ENCODE assay signal across 8 mouse cellular contexts in the genomic region with DNA sequence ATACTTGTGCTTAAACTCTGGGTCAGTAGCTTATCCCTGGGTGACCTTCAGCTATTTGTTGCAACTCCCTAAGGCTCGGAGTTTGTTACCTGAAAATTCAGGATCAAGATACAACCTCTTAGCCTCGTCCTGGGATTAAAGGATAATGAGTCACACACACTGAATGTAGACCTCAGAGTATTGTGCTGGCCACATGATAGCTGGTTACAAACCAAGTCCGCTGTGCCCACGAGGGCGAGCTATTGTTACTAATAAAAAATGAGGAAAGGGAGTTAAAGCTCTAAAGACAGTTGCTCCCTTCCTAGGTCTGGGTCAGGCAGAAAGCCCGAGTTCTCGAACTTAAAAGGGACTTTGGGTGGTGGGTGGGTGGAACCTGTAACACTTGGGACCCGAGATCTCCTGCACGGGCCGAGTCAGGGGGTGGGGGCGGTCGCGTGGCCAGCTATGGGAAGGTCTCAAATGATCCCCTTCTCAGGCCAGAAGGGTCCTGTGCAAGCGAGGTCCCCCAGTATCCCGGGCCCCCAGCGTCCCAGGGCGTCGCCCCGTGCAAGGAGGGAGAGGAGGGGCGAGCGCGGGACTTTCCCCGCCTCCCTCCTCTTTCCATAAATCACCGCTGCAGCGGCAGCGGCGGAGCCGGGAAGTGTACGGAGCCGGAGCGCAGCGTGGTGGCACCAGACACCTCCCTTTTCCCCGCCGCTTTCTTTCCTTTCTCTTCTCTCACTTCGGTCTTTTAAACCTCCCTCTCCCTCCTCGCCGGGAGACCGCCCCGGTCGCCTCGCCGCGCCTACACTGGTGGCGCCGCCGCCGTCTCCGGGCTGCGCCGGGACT. TPM values are rescaled to one million over a fixed set of nuclear protein-coding genes. Genes with fewer than 3 reads are reported as not detected.
DNase-seq lines count a peak whose midpoint lies in the region; ATAC-seq and TF ChIP-seq lines count a peak whose summit lies in the region.

A gene (plus strand): TSS at position 633 of the 828 bp plus-strand sequence.

- H3K4me1 ChIP-seq in bone marrow, adult 2 months (ENCODE audit: control insufficient read depth, insufficient read depth, low read length), result no peaks in the 10 kb centered on the region
- peaks cover 38% of the 10 kb centered on the region for H3K4me1 ChIP-seq in forebrain, embryonic 15.5 days
- peaks cover 28% of the 10 kb centered on the region for H3K4me1 ChIP-seq in heart, postnatal 0 days (ENCODE audit: control insufficient read depth, insufficient read depth)

- peak; percentile 61 for DNase-seq in ES-CJ7 (ENCODE audit: low read depth, low spot score)
- DNase-seq in heart, postnatal 0 days (ENCODE audit: low spot score), result peak; percentile 88
- peak; percentile 86 to 88 for DNase-seq in kidney, postnatal 36 days
- peak; percentile 78 to 81 for DNase-seq in lung, adult 18-20 months
- DNase-seq in ovary, postnatal 36 days (ENCODE audit: low spot score), result peak; percentile 85

- H3K27ac ChIP-seq in bone marrow, adult 2 months (ENCODE audit: control insufficient read depth, insufficient read depth, low read depth, low read length, poor library complexity), result no peak within 1 kb of the TSS
- H3K27ac ChIP-seq in forebrain, embryonic 15.5 days (replicated peaks), result peak within 1 kb of the TSS; percentile 92
- H3K27ac ChIP-seq in heart, postnatal 0 days (ENCODE audit: low read depth), result peak within 1 kb of the TSS; percentile 89

- H3K4me3 ChIP-seq in bone marrow, adult 2 months (replicated peaks; ENCODE audit: control insufficient read depth, low read depth, low read length), result no peak within 1 kb of the TSS
- peak within 1 kb of the TSS; percentile 79 for H3K4me3 ChIP-seq in forebrain, embryonic 15.5 days
- peak within 1 kb of the TSS; percentile 88 for H3K4me3 ChIP-seq in heart, postnatal 0 days (ENCODE audit: low read depth, low read length)

- H3K9me3 ChIP-seq in forebrain, embryonic 15.5 days, result no peaks in the 10 kb centered on the region
- H3K9me3 ChIP-seq in heart, postnatal 0 days (replicated peaks; ENCODE audit: control insufficient read depth, low read length), result 0 out of 2 replicates have a peak, but pooled peaks cover 3% of the 10 kb centered on the region

- ATAC-seq in forebrain, embryonic 15.5 days (replicated peaks), result peak; percentile 84
- peak; percentile 84 for ATAC-seq in heart, postnatal 0 days (ENCODE audit: insufficient read depth, low read depth)
- no peak for ATAC-seq in inflammation-experienced regulatory T-cells, adult 6 months

- WGBS in bone marrow, adult 2 months, result 2% methylated on average over 50 of the region's 50 CpGs
- WGBS in forebrain, embryonic 15.5 days, result under 1% methylated on average over 50 of the region's 50 CpGs
- under 1% methylated on average over 39 of the region's 50 CpGs for WGBS in heart, postnatal 0 days

- no peaks in the 10 kb centered on the region for H3K36me3 ChIP-seq in forebrain, embryonic 15.5 days
- H3K36me3 ChIP-seq in heart, postnatal 0 days (replicated peaks; ENCODE audit: control insufficient read depth, insufficient read depth, low read length), result no peaks in the 10 kb centered on the region

- no peak for TF ChIP-seq POLR2A in bone marrow, adult 2 months (IDR thresholded peaks at IDR 0.05; ENCODE audit: borderline replicate concordance, control insufficient read depth, low read depth, low read length)

- H3K9ac ChIP-seq in forebrain, embryonic 15.5 days (replicated peaks), result peak within 1 kb of the TSS; percentile 80
- peak within 1 kb of the TSS; percentile 80 for H3K9ac ChIP-seq in heart, postnatal 0 days (replicated peaks; ENCODE audit: low read depth, low read length)

- TF ChIP-seq CTCF in bone marrow, adult 2 months (IDR thresholded peaks at IDR 0.05; ENCODE audit: control insufficient read depth, insufficient read depth, low read length), result no peak
- peak; percentile 37 for TF ChIP-seq CTCF in heart, postnatal 0 days (IDR thresholded peaks at IDR 0.05; ENCODE audit: low read depth)

- peak within 1 kb of the TSS; percentile 92 for H3K4me2 ChIP-seq in forebrain, embryonic 15.5 days (replicated peaks)
- H3K4me2 ChIP-seq in heart, postnatal 0 days (ENCODE audit: low read depth, low read length), result peak within 1 kb of the TSS; percentile 98

- H3K27me3 ChIP-seq in forebrain, embryonic 15.5 days, result no peaks in the 10 kb centered on the region
- H3K27me3 ChIP-seq in heart, postnatal 0 days (ENCODE audit: control insufficient read depth, insufficient read depth, low read length), result no peaks in the 10 kb centered on the region

- TF ChIP-seq EP300 in heart, postnatal 0 days (IDR thresholded peaks at IDR 0.05; ENCODE audit: low read depth), result no peak

RNA-seq across cellular contexts. Expression of the gene that starts here (rescaled TPM):
- 10.3 TPM in 2 replicates for polyA plus RNA-seq in bone marrow, adult 2 months (2011; ENCODE audit: insufficient read depth, insufficient read length, low replicate concordance, missing spikeins)
- 18.1 and 20.3 TPM in 2 replicates for polyA plus RNA-seq in forebrain, embryonic 15.5 days (2015; fragmentation: Nextera tagmentation; extraction: Ambion mirVana)
- 11.3 and 15.5 TPM in 2 replicates for total RNA-seq in heart, postnatal 0 days (2014; rRNA removed; ENCODE audit: low replicate concordance)
- 2.2 and 3.1 TPM in 2 replicates for polyA plus RNA-seq in heart, postnatal 0 days (2015; fragmentation: Nextera tagmentation; extraction: Ambion mirVana)
- polyA plus RNA-seq in inflammation-experienced regulatory T-cells, adult 6 months (2017; shearing (Covaris generic)), result not detected
